35 mouse cellular contexts compared by ENCODE assay signal in genomic region chr7:139945516-139945915, GRCm38 (mm10). TPM values are rescaled to one million over a fixed set of nuclear protein-coding genes. Genes with fewer than 3 reads are reported as not detected.
DNase-seq lines count a peak whose midpoint lies in the region; ATAC-seq and TF ChIP-seq lines count a peak whose summit lies in the region.
"Had no signal": no experiment of that assay in that cellular context is flagged by ENCODE, and none has a peak within 500 bp of the region (broad histone marks: within the 10 kb centered on the region; RNA-seq: fewer than 3 reads in every experiment).

No protein-coding gene starts in this region.

- peaks cover 55% of the 10 kb centered on the region for H3K27me3 ChIP-seq in hindbrain, embryonic 11.5 days (ENCODE audit: control insufficient read depth, insufficient read depth, low read length)
- peaks cover 99% of the 10 kb centered on the region for H3K27me3 ChIP-seq in hindbrain, embryonic 10.5 days (ENCODE audit: insufficient read depth, poor library complexity, severe bottlenecking)
- H3K27me3 ChIP-seq in E14TG2a.4 (ENCODE audit: insufficient read depth, low read length) = no peaks in the 10 kb centered on the region
- H3K27me3 ChIP-seq: CH12.LX had no signal

- no peak overlapping the region for H3K27ac ChIP-seq in hindbrain, embryonic 11.5 days (ENCODE audit: low read depth, low read length)
- H3K27ac ChIP-seq in hindbrain, embryonic 10.5 days = no peak overlapping the region
- H3K27ac ChIP-seq: embryonic facial prominence, embryonic 13.5 days; forebrain, embryonic 12.5 days; hindbrain, embryonic 12.5 days; hindbrain, embryonic 15.5 days had no signal

- H3K4me1 ChIP-seq in hindbrain, embryonic 11.5 days (replicated peaks; ENCODE audit: control insufficient read depth, insufficient read depth, low read length) = no peaks in the 10 kb centered on the region; the same call in none of the 2 replicates
- peaks cover 25% of the 10 kb centered on the region for H3K4me1 ChIP-seq in hindbrain, embryonic 10.5 days (replicated peaks)
- peaks cover 66% of the 10 kb centered on the region for H3K4me1 ChIP-seq in E14TG2a.4 (replicated peaks; ENCODE audit: low read depth, low read length)

- intact Hi-C loops in heart, postnatal 10 days (cut with DNase I) = no loop called here

- 8% methylated on average over 5 of the region's 5 CpGs for WGBS in hindbrain, embryonic 11.5 days
- WGBS in hindbrain, embryonic 10.5 days = 10% methylated on average over 5 of the region's 5 CpGs

- no peak for TF ChIP-seq CTCF in E14TG2a.4 (conservative IDR thresholded peaks at IDR 0.05; ENCODE audit: low read length)

- no peak for ATAC-seq in hindbrain, embryonic 11.5 days (ENCODE audit: low FRiP score)
- ATAC-seq: forebrain, embryonic 16.5 days; intestine, postnatal 0 days had no signal

- H3K4me2 ChIP-seq in hindbrain, embryonic 11.5 days (replicated peaks; ENCODE audit: low read depth, low read length) = no peak overlapping the region
- H3K4me2 ChIP-seq: embryonic facial prominence, embryonic 13.5 days; forebrain, embryonic 12.5 days; heart, embryonic 11.5 days; hindbrain, embryonic 12.5 days; hindbrain, embryonic 15.5 days had no signal

- DNase-seq in hindbrain, embryonic 11.5 days (ENCODE audit: low spot score) = peak; percentile 18
- DNase-seq in hindbrain, embryonic 10.5 days (ENCODE audit: low spot score) = no peak
- DNase-seq in ES-CJ7 (ENCODE audit: low read depth, low spot score) = peak; percentile 97
- peak; percentile 92 for DNase-seq in ZHBTc4 (ENCODE audit: low read depth, low spot score)
- no peak for DNase-seq in heart, postnatal 10 days
- DNase-seq in right cerebral cortex, postnatal 36 days (ENCODE audit: low spot score in 2 of 2) = no peak
- DNase-seq: adrenal gland, postnatal 14 days; B cell, adult 2 months; cerebellum, adult 11-12 months; cerebellum, adult 8-10 months; cerebellum, postnatal 10 days; cerebellum, postnatal 36 days; gastrocnemius, postnatal 14 days; heart, adult 11 months; heart, postnatal 36 days; kidney, adult 2 months had no signal

- H3K4me3 ChIP-seq in hindbrain, embryonic 11.5 days (ENCODE audit: low read depth, low read length) = no peak overlapping the region
- H3K4me3 ChIP-seq in hindbrain, embryonic 10.5 days = no peak overlapping the region
- H3K4me3 ChIP-seq in E14TG2a.4 (replicated peaks; ENCODE audit: low read length) = peak overlapping the region; percentile 97
- H3K4me3 ChIP-seq: embryonic facial prominence, embryonic 13.5 days; erythroblast, embryonic 14.5 days; forebrain, embryonic 12.5 days; hindbrain, embryonic 15.5 days had no signal

- no peaks in the 10 kb centered on the region for H3K9me3 ChIP-seq in hindbrain, embryonic 11.5 days (ENCODE audit: control insufficient read depth, low read length)
- no peaks in the 10 kb centered on the region for H3K9me3 ChIP-seq in hindbrain, embryonic 10.5 days
- H3K9me3 ChIP-seq in E14TG2a.4 (ENCODE audit: low read length) = no peaks in the 10 kb centered on the region
- H3K9me3 ChIP-seq: embryonic facial prominence, embryonic 13.5 days; forebrain, embryonic 12.5 days; hindbrain, embryonic 12.5 days; hindbrain, embryonic 15.5 days had no signal

- H3K9ac ChIP-seq in hindbrain, embryonic 11.5 days (ENCODE audit: low read depth, low read length) = no peak overlapping the region
- H3K9ac ChIP-seq: embryonic facial prominence, embryonic 13.5 days; forebrain, embryonic 12.5 days; hindbrain, embryonic 12.5 days; hindbrain, embryonic 15.5 days had no signal

- no peaks in the 10 kb centered on the region for H3K36me3 ChIP-seq in hindbrain, embryonic 11.5 days (ENCODE audit: control insufficient read depth, insufficient read depth, low read length)
- H3K36me3 ChIP-seq in hindbrain, embryonic 10.5 days = no peaks in the 10 kb centered on the region
- H3K36me3 ChIP-seq in E14TG2a.4 (ENCODE audit: insufficient read depth, low read length) = peaks cover 48% of the 10 kb centered on the region
- H3K36me3 ChIP-seq: embryonic facial prominence, embryonic 13.5 days; forebrain, embryonic 12.5 days; hindbrain, embryonic 12.5 days; hindbrain, embryonic 15.5 days had no signal

RNA-seq across cellular contexts. Expression of gene Utf1, which starts 1.9 kb away (rescaled TPM):
- polyA plus RNA-seq in hindbrain, embryonic 11.5 days (2014; fragmentation: Nextera tagmentation; extraction: Ambion mirVana) = not detected in 2 replicates
- not detected in 2 replicates for polyA plus RNA-seq in hindbrain, embryonic 10.5 days (2016; fragmentation: Nextera tagmentation; extraction: Ambion mirVana)
- not detected for total RNA-seq in heart, postnatal 10 days (2021)
- total RNA-seq: adrenal gland, adult 18-20 months; adrenal gland, postnatal 14 days; CH12.LX; gastrocnemius, adult 18-20 months; gastrocnemius, postnatal 14 days; gastrocnemius, postnatal 4 days; heart, adult 8-10 months; heart, postnatal 36 days; MEL had no signal
- polyA plus RNA-seq: brain, embryonic 14.5 days; erythroblast, embryonic 14.5 days; forebrain, embryonic 12.5 days; forebrain, embryonic 16.5 days; heart, embryonic 11.5 days; heart, embryonic 14.5 days; heart, postnatal 0 days; hindbrain, embryonic 12.5 days; hindbrain, embryonic 15.5 days; intestine, embryonic 14.5 days; intestine, postnatal 0 days had no signal

RNA-seq across cellular contexts. Expression of gene 6430531B16Rik, which starts 33.0 kb away (rescaled TPM):
- polyA plus RNA-seq in hindbrain, embryonic 11.5 days (2014; fragmentation: Nextera tagmentation; extraction: Ambion mirVana) = 0.29 and 0.68 TPM in 2 replicates
- 1.0 and 1.1 TPM in 2 replicates for polyA plus RNA-seq in hindbrain, embryonic 10.5 days (2016; fragmentation: Nextera tagmentation; extraction: Ambion mirVana)
- not detected for total RNA-seq in heart, postnatal 10 days (2021)
- total RNA-seq: adrenal gland, adult 18-20 months; adrenal gland, postnatal 14 days; gastrocnemius, adult 18-20 months; gastrocnemius, postnatal 14 days; gastrocnemius, postnatal 4 days; heart, adult 8-10 months; heart, postnatal 36 days; MEL had no signal
- polyA plus RNA-seq: erythroblast, embryonic 14.5 days; heart, embryonic 14.5 days; intestine, embryonic 14.5 days had no signal

RNA-seq across cellular contexts. Expression of gene Adam8, which starts 46.8 kb away (rescaled TPM):
- polyA plus RNA-seq in hindbrain, embryonic 11.5 days (2014; fragmentation: Nextera tagmentation; extraction: Ambion mirVana) = 2.6 and 3.1 TPM in 2 replicates
- 2.4 and 4.1 TPM in 2 replicates for polyA plus RNA-seq in hindbrain, embryonic 10.5 days (2016; fragmentation: Nextera tagmentation; extraction: Ambion mirVana)
- total RNA-seq in heart, postnatal 10 days (2021) = under 1 TPM; 0.30 to 0.86 TPM

RNA-seq across cellular contexts. Expression of gene Kndc1, which starts 51.0 kb away (rescaled TPM):
- 1.2 and 1.4 TPM in 2 replicates for polyA plus RNA-seq in hindbrain, embryonic 11.5 days (2014; fragmentation: Nextera tagmentation; extraction: Ambion mirVana)
- polyA plus RNA-seq in hindbrain, embryonic 10.5 days (2016; fragmentation: Nextera tagmentation; extraction: Ambion mirVana) = 0.58 and 1.0 TPM in 2 replicates
- total RNA-seq in heart, postnatal 10 days (2021) = not detected
- total RNA-seq: gastrocnemius, adult 18-20 months; heart, postnatal 36 days; MEL had no signal
- polyA plus RNA-seq: erythroblast, embryonic 14.5 days; heart, postnatal 0 days had no signal

Comparison
In these comparisons a context has a peak if more than half of its experiments do, and no peak if none do; other contexts are left out.
1. DNase-seq: peak in hindbrain, embryonic 11.5 days (single experiment), ES-CJ7 (single experiment) and ZHBTc4 (single experiment); none in hindbrain, embryonic 10.5 days (single experiment), heart, postnatal 10 days (0 of 2) and right cerebral cortex, postnatal 36 days (0 of 2).